Mouse (Mus musculus): Measurements from ENCODE around the gene Josd2. TPM values are rescaled to one million over a fixed set of nuclear protein-coding genes. Genes with fewer than 3 reads are reported as not detected.

The Josd2 gene
- polyA plus RNA-seq (2015; fragmentation: Nextera tagmentation; extraction: Ambion mirVana) = 159 and 174 TPM in 2 replicates

GRCm38 (mm10) chr7:44467811-44468411, at the start of gene Josd2:
Gene Josd2, plus strand, starts transcription at chr7:44467980.
- under 1% methylated on average over 42 of the region's 42 CpGs for WGBS (ENCODE audit: insufficient replicate concordance)
- Histone ChIP-seq H3K27ac (ENCODE audit: low read length) (peak within 1 kb of the TSS; percentile 90), H3K36me3 (ENCODE audit: control insufficient read depth, insufficient read depth) (peaks cover 8% of the 10 kb centered on the region), H3K9ac (ENCODE audit: low read depth, low read length) (peak within 1 kb of the TSS; percentile 96), H3K27me3 (ENCODE audit: control insufficient read depth, insufficient read depth, low read depth, low read length) (peaks cover 17% of the 10 kb centered on the region), H3K4me1 (ENCODE audit: control insufficient read depth, low read depth, low read length) (peaks cover 79% of the 10 kb centered on the region), H3K9me3 (replicated peaks; ENCODE audit: control insufficient read depth, low read length) (no peaks in the 10 kb centered on the region), H3K4me3 (ENCODE audit: low read depth, low read length) (peak within 1 kb of the TSS; percentile 97), H3K4me2 (ENCODE audit: low read depth, low read length) (peak within 1 kb of the TSS; percentile 70)
- ATAC-seq (ENCODE audit: low read depth) = peak; percentile 89

- H3K27ac ChIP-seq (ENCODE audit: low read length) = no peak overlapping the region
- H3K9ac ChIP-seq (ENCODE audit: low read depth, low read length) = no peak overlapping the region
- 22% methylated on average over 8 of the region's 8 CpGs for whole genome bisulfite sequencing (ENCODE audit: insufficient replicate concordance)
- no peaks in the 10 kb centered on the region for H3K4me1 ChIP-seq (ENCODE audit: control insufficient read depth, low read depth, low read length)
- no peak overlapping the region for H3K4me3 ChIP-seq (ENCODE audit: low read depth, low read length)
- H3K9me3 ChIP-seq (replicated peaks; ENCODE audit: control insufficient read depth, low read length) = no peaks in the 10 kb centered on the region
- H3K4me2 ChIP-seq (ENCODE audit: low read depth, low read length) = no peak overlapping the region
- H3K27me3 ChIP-seq (ENCODE audit: control insufficient read depth, insufficient read depth, low read depth, low read length) = peaks cover 60% of the 10 kb centered on the region
- H3K36me3 ChIP-seq (ENCODE audit: control insufficient read depth, insufficient read depth) = no peaks in the 10 kb centered on the region
- no peak for ATAC-seq (ENCODE audit: low read depth)
These were observed 40.1 kb upstream of the Josd2 start for GRCm38 (mm10) chr7:44427666-44428065.

DNA sequence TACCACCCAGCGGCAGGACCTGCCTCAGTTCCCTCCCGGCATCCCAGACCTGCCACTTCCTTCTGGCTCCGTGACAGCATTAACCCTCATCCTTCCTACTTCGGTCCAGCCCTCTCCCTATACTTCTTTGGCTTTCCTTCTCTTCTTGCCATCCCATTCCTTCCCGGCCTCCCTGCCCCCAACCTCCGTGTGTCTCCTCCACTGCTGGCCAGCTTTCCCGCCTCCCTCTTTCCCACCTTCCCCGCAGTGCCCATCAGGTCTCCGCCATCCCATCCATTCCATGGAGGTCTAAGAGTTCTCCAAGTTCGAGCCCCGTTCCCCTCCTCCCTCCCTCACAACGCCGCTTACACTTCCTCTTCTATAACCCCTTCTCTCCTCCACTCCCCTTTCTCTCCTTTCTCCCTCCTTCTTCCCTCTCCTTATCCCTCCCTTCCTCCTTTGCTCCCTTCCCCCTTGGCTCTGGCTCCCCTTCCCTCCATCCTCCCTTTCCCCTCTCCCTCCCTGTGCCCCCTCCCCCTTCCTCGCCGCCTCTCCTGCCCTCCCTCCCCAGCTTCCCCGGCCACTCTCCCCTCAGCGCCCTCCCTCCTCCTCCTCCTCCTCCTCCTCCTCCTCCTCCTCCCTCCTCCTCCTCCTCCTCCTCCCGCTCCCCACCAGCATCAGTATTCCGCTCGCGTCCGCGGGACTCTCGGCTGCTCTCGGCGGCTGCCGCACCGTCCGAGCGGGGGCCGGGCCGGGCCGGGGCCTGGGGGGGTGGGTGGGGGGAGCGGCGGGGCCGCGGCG, 39.4 kb upstream of the Josd2 start:
- no peak for ATAC-seq (ENCODE audit: low read depth)
- Histone ChIP-seq H3K9ac (ENCODE audit: low read depth, low read length) (no peak overlapping the region), H3K4me3 (ENCODE audit: low read depth, low read length) (no peak overlapping the region)

DNA sequence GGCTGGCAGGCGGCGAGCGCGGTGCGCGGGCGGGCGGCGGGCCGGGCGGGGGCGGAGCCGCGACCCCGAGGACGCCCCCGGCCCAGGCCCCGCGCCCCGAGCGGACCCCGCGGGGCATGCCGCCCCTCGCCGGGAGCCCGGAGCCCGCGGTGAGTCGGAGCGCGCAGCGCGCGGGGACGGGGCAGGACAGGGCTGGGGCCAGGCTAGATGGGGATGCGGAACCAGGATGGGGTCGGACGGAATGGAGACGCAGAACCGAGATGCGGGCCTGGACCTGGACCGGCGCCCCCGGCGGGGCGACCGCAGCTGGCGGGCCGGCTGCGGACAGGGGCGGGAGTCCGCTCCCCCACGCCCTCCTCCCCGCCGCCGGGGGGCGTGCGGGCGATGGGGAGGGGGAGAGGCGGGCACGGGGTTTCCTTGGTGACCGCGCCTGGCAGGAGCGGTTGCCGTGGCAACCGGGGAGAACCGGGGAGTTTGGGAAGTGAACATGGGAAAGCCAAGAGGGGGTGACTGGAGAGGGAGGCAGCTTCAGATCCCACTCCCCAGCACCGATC, 38.7 kb upstream of the Josd2 start, which contains the start of gene Lrrc4b:
Gene Lrrc4b (plus strand): TSS at position 51 of the 554 bp plus-strand sequence.
- WGBS (ENCODE audit: insufficient replicate concordance) = under 1% methylated on average over 39 of the region's 69 CpGs
- peaks cover 8% of the 10 kb centered on the region for H3K4me1 ChIP-seq (ENCODE audit: control insufficient read depth, low read depth, low read length)
- no peak for ATAC-seq (ENCODE audit: low read depth)

More for the DNA sequence above, 39.4 kb upstream of the Josd2 start:
- Histone ChIP-seq H3K36me3 (ENCODE audit: control insufficient read depth, insufficient read depth) (no peaks in the 10 kb centered on the region), H3K4me2 (ENCODE audit: low read depth, low read length) (no peak overlapping the region), H3K27ac (ENCODE audit: low read length) (no peak overlapping the region), H3K4me1 (ENCODE audit: control insufficient read depth, low read depth, low read length) (peaks cover 2% of the 10 kb centered on the region), H3K9me3 (replicated peaks; ENCODE audit: control insufficient read depth, low read length) (no peaks in the 10 kb centered on the region), H3K27me3 (ENCODE audit: control insufficient read depth, insufficient read depth, low read depth, low read length) (peaks cover 60% of the 10 kb centered on the region)
- 4% methylated on average over 16 of the region's 38 CpGs for WGBS (ENCODE audit: insufficient replicate concordance)

DNA sequence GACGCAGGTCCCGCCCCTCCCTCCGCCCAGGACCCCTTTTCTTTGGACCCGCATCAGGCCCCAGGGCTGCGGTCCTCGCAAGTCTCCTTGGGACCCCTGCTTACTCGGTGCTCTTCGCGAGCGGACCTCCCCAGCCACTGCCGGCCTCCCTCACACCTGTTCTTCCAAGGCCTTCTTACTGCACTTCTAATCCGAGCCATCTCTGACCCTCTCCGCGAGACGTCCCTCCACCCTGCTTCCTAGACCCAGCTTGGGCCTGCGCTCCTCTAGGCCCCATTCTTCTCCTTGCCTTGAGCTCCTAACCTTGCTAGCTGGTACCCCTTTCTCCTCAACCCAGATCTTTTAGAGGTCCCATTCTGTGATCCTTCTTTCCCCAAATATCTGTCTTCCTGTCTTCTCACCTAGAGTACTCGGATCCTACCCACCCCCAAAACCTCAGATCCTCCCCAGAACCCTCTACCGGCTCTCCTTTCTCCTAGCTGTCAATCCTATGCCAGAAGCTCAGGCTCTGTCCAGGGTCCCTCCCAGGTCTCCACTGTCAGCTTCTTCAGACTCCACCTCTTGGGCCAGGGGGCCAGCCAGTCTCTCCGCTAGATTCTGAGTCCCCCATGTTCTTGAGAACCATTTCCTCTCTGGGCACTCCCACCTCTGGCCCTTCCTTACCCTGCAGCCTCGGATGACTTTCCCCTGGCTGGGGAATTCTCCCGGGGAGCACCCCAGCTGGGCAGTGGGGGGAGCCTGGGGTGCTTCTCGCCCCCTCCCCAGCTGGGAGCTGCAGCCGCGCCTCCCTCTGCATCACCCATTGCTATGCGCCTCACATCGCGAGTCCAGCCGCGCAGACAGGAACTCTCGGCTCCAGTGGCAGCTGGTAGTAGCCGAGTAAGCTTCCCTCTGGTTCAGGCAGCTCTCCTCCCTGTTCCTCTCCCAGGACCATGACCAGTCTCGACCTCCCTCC, 38.0 kb upstream of the Josd2 start:
- no peak overlapping the region for H3K27ac ChIP-seq (ENCODE audit: low read length)
- no peak overlapping the region for H3K9ac ChIP-seq (ENCODE audit: low read depth, low read length)
- WGBS (ENCODE audit: insufficient replicate concordance) = 6% methylated on average over 31 of the region's 32 CpGs
- H3K9me3 ChIP-seq (replicated peaks; ENCODE audit: control insufficient read depth, low read length) = no peaks in the 10 kb centered on the region
- H3K4me1 ChIP-seq (ENCODE audit: control insufficient read depth, low read depth, low read length) = peaks cover 8% of the 10 kb centered on the region
- H3K4me3 ChIP-seq (ENCODE audit: low read depth, low read length) = no peak overlapping the region
- ATAC-seq (ENCODE audit: low read depth) = no peak
- H3K4me2 ChIP-seq (ENCODE audit: low read depth, low read length) = no peak overlapping the region
- peaks cover 61% of the 10 kb centered on the region for H3K27me3 ChIP-seq (ENCODE audit: control insufficient read depth, insufficient read depth, low read depth, low read length)
- no peaks in the 10 kb centered on the region for H3K36me3 ChIP-seq (ENCODE audit: control insufficient read depth, insufficient read depth)

More for the DNA sequence above, 38.7 kb upstream of the Josd2 start, which contains the start of gene Lrrc4b:
- Histone ChIP-seq H3K36me3 (ENCODE audit: control insufficient read depth, insufficient read depth) (no peaks in the 10 kb centered on the region), H3K9ac (ENCODE audit: low read depth, low read length) (no peak within 1 kb of the TSS), H3K27me3 (ENCODE audit: control insufficient read depth, insufficient read depth, low read depth, low read length) (peaks cover 60% of the 10 kb centered on the region), H3K4me3 (ENCODE audit: low read depth, low read length) (no peak within 1 kb of the TSS), H3K4me2 (ENCODE audit: low read depth, low read length) (no peak within 1 kb of the TSS), H3K9me3 (replicated peaks; ENCODE audit: control insufficient read depth, low read length) (no peaks in the 10 kb centered on the region), H3K27ac (ENCODE audit: low read length) (no peak within 1 kb of the TSS)

DNA sequence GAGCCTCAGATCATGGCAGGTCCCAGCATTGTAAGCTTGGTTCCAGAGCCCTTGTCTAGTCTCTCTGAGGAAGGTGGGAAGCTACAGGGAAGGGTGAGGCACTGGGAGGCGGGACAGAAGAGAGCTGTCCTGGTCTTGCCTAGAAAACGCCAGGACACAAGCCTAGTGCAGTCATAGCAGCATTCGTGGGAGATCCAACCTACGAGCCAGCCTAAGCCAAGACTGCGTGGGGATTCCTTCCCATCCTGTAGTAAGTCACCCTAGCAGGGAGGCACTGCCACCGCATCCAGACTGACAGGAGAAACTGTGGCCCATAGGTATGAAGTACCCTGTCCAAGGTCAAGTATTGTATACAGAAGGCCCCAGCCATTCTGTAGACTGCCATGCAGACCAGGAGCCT, 35.2 kb upstream of the Josd2 start:
- no peaks in the 10 kb centered on the region for H3K36me3 ChIP-seq (ENCODE audit: control insufficient read depth, insufficient read depth)
- H3K9ac ChIP-seq (ENCODE audit: low read depth, low read length) = no peak overlapping the region
- no peak overlapping the region for H3K4me3 ChIP-seq (ENCODE audit: low read depth, low read length)
- no peak overlapping the region for H3K27ac ChIP-seq (ENCODE audit: low read length)
- peaks cover 13% of the 10 kb centered on the region for H3K4me1 ChIP-seq (ENCODE audit: control insufficient read depth, low read depth, low read length)
- H3K4me2 ChIP-seq (ENCODE audit: low read depth, low read length) = no peak overlapping the region
- WGBS (ENCODE audit: insufficient replicate concordance) = 61% methylated on average over 6 of the region's 6 CpGs
- H3K9me3 ChIP-seq (replicated peaks; ENCODE audit: control insufficient read depth, low read length) = no peaks in the 10 kb centered on the region
- peaks cover 54% of the 10 kb centered on the region for H3K27me3 ChIP-seq (ENCODE audit: control insufficient read depth, insufficient read depth, low read depth, low read length)
- ATAC-seq (ENCODE audit: low read depth) = no peak

GRCm38 (mm10) chr7:44433371-44433770, 34.4 kb upstream of the Josd2 start:
- H3K4me2 ChIP-seq (ENCODE audit: low read depth, low read length) = no peak overlapping the region
- H3K9ac ChIP-seq (ENCODE audit: low read depth, low read length) = no peak overlapping the region
- ATAC-seq (ENCODE audit: low read depth) = peak; percentile 63
- no peak overlapping the region for H3K4me3 ChIP-seq (ENCODE audit: low read depth, low read length)
- H3K9me3 ChIP-seq (replicated peaks; ENCODE audit: control insufficient read depth, low read length) = no peaks in the 10 kb centered on the region
- H3K27ac ChIP-seq (ENCODE audit: low read length) = no peak overlapping the region
- H3K27me3 ChIP-seq (ENCODE audit: control insufficient read depth, insufficient read depth, low read depth, low read length) = peaks cover 45% of the 10 kb centered on the region
- WGBS (ENCODE audit: insufficient replicate concordance) = 2% methylated on average over 7 of the region's 7 CpGs
- H3K4me1 ChIP-seq (ENCODE audit: control insufficient read depth, low read depth, low read length) = peaks cover 13% of the 10 kb centered on the region
- no peaks in the 10 kb centered on the region for H3K36me3 ChIP-seq (ENCODE audit: control insufficient read depth, insufficient read depth)

GRCm38 (mm10) chr7:44434089-44434488, 33.7 kb upstream of the Josd2 start:
- H3K4me3 ChIP-seq (ENCODE audit: low read depth, low read length) = no peak overlapping the region
- no peaks in the 10 kb centered on the region for H3K9me3 ChIP-seq (replicated peaks; ENCODE audit: control insufficient read depth, low read length)
- peaks cover 13% of the 10 kb centered on the region for H3K4me1 ChIP-seq (ENCODE audit: control insufficient read depth, low read depth, low read length)
- no peak overlapping the region for H3K9ac ChIP-seq (ENCODE audit: low read depth, low read length)
- no peaks in the 10 kb centered on the region for H3K36me3 ChIP-seq (ENCODE audit: control insufficient read depth, insufficient read depth)
- ATAC-seq (ENCODE audit: low read depth) = no peak
- WGBS (ENCODE audit: insufficient replicate concordance) = 63% methylated on average over 9 of the region's 9 CpGs
- H3K27ac ChIP-seq (ENCODE audit: low read length) = no peak overlapping the region
- no peak overlapping the region for H3K4me2 ChIP-seq (ENCODE audit: low read depth, low read length)
- peaks cover 38% of the 10 kb centered on the region for H3K27me3 ChIP-seq (ENCODE audit: control insufficient read depth, insufficient read depth, low read depth, low read length)

Data from liver, embryonic 16.5 days (tissue).